Mouse (Mus musculus) kidney, adult 18-20 months (tissue): ENCODE measurements around the gene Olfr1176.

Source experiments
- DNase-seq: peaks from one replicate; pipeline ENCODE4 v3.0.0; 2021

Gene Olfr1176

GRCm38 (mm10) chr2:88336421-88336820 lies at the start of gene Olfr1176:
TSS of gene Olfr1176 (plus strand) at chr2:88336721.
- no peak for DNase-seq

GRCm38 (mm10) chr2:88315035-88315434 lies 21.5 kb upstream of the Olfr1176 start, which contains the start of gene Olfr1174-ps:
TSS of gene Olfr1174-ps (minus strand) at chr2:88315135.
- no peak for DNase-seq

- no peak for DNase-seq
These were observed 9.4 kb upstream of the Olfr1176 start, which contains the start of gene Olfr1175-ps for GRCm38 (mm10) chr2:88327115-88327514. TSS of gene Olfr1175-ps (minus strand) at chr2:88327215.

- DNase-seq: no peak
These were observed 9.9 kb downstream of the Olfr1176 start, which contains the start of gene Olfr1177-ps for GRCm38 (mm10) chr2:88346392-88346791. TSS of gene Olfr1177-ps (minus strand) at chr2:88346492.

GRCm38 (mm10) chr2:88356304-88356703 lies 19.8 kb downstream of the Olfr1176 start:
- no peak for DNase-seq

- no peak for DNase-seq
These were observed 50.2 kb downstream of the Olfr1176 start, which contains the start of gene Olfr1178 for GRCm38 (mm10) chr2:88386762-88387161. TSS of gene Olfr1178 (plus strand) at chr2:88387062.
